Mouse (Mus musculus): ENCODE data around the gene Ccdc9b. TPM values are rescaled to one million over a fixed set of nuclear protein-coding genes. Genes with fewer than 3 reads are reported as not detected.
A peak's percentile ranks its signal among the peaks of the same experiment; 100 is the strongest.

The Ccdc9b gene
- polyA plus RNA-seq, 1 experiment = 3.5 TPM

DNA sequence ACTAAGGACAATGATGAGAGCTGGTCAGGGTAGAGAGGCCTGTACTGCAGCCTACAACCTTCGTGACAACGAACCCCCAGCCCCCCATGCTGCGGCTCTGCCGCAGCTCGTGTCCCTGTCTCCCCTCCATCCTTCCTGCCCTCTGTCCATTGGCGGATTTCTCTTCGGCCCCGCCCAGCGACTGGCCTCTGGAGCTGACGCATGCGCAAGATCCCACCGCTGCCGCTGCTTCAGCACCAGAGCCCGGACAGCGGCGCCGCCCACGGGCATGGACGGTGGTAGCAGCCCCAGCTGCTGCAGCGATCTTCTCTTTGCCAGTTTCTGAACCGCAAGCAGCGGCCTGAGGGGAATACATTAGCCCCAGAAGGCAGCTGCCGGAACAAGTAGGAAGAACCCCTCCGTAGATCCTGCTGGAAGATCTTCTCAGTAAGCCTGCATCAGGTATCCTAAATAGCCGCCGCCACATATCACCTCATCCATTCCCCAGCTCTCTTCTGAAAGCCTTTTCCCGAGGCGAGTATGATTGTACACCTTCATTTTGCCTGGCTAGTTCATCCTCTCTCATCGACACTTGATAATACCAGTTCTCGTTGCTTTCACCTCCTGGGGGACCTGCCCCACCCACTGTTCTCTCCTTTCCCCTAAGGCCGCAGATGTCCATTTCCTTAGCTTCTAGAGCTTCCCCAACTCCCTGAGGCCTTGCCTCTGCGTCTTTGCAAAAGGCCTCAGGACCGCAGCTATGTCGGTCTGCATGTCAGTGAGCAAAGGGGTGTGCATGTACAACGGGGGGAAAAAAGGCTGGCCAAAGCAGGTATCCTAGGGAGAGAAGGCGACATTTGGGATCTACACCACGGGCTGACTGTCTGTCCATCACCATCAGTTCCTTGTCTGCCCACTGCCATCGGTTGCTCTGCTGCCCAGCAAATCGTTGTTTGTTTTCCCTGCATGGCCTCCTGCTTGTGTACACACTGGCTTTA lies 17.3 kb upstream of the Ccdc9b start, which contains the start of gene Disp2:
Disp2 (plus strand) TSS at position 216 of the 977 bp plus-strand sequence.
- TF ChIP-seq POLR2A (IDR thresholded peaks at IDR 0.05; ENCODE audit: extremely low read depth, insufficient read depth, low read length) (peak; percentile 80; the same call in 1 of the 2 replicates), CTCF (IDR thresholded peaks at IDR 0.05; ENCODE audit: extremely low read depth, insufficient read depth, low read length) (no peak)
- peak within 1 kb of the TSS; percentile 81 for H3K4me3 ChIP-seq (ENCODE audit: insufficient read depth, low read length)
- H3K27ac ChIP-seq (ENCODE audit: insufficient read depth, low read length) = peak within 1 kb of the TSS; percentile 26
- peaks cover 2% of the 10 kb centered on the region for H3K4me1 ChIP-seq (ENCODE audit: control insufficient read depth, insufficient read depth, low read length)

DNA sequence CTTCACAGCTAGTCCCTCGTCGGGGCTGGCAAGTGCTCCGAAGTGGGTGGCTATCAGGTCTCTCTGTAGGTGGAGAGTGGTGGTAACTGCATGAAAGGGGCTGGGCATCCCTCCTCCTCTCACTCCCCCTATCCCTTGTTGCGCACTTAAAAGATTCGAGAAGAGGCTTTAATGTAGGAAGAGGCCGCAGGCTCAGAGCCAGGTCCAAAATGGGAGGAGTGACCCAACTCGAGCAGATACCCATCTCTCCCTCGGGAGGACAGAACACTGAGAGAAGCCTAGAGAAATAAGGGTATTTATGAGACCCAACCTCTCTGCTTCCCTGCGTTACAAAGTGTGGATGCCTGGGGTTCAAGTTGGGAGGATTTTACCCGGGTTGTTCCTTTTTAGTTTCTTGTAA lies 16.6 kb upstream of the Ccdc9b start:
- peaks cover 2% of the 10 kb centered on the region for H3K4me1 ChIP-seq (ENCODE audit: control insufficient read depth, insufficient read depth, low read length)
- H3K4me3 ChIP-seq (ENCODE audit: insufficient read depth, low read length) = peak overlapping the region; percentile 81
- H3K27ac ChIP-seq (ENCODE audit: insufficient read depth, low read length) = no peak overlapping the region; the same call in 1 of the 2 replicates
- no peak for TF ChIP-seq CTCF (IDR thresholded peaks at IDR 0.05; ENCODE audit: extremely low read depth, insufficient read depth, low read length)
- no peak for TF ChIP-seq POLR2A (IDR thresholded peaks at IDR 0.05; ENCODE audit: extremely low read depth, insufficient read depth, low read length)

DNA sequence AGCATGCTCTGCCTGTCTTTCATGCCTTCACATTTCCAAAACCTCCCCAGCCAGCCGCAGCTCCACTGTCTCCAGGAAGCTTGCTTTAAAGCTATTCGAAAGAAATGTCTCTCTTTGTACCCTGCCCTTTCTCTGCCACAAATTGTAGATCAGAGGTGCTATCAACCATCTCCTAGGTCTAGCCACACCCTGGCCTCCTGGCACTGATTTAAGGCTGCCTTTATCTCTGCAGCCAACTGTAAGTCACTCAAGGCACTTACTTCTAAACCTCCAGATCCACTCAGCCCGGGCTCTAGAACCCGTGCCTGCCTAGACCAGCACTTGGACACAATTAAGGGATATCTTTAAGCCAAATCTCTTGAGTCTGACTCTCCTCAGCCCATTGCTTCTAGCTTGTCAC lies 16.0 kb upstream of the Ccdc9b start:
- Histone ChIP-seq H3K4me1 (ENCODE audit: control insufficient read depth, insufficient read depth, low read length) (peaks cover 2% of the 10 kb centered on the region), H3K4me3 (ENCODE audit: insufficient read depth, low read length) (no peak overlapping the region), H3K27ac (ENCODE audit: insufficient read depth, low read length) (no peak overlapping the region)
- TF ChIP-seq POLR2A (IDR thresholded peaks at IDR 0.05; ENCODE audit: extremely low read depth, insufficient read depth, low read length) (no peak), CTCF (IDR thresholded peaks at IDR 0.05; ENCODE audit: extremely low read depth, insufficient read depth, low read length) (no peak)

DNA sequence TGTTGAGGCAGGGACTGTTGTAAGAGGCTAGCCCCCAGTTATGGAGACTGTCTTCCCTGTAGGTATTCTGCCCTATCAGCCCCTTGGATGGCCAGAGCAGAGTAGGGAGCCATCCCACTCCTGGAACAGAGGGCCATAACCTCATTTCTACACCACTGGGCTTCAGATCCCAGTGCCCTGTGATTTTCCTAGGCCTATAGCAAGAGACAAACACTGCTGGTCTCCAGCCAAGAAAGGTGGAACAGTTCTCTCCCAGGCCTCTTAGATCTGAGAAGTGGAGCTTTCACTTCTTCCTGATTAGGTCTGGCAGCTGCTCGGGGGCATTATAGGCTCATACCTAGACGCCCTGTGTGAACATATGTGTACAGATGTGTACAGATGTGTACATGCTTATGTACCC lies 13.8 kb upstream of the Ccdc9b start:
- Histone ChIP-seq H3K4me3 (ENCODE audit: insufficient read depth, low read length) (no peak overlapping the region), H3K4me1 (ENCODE audit: control insufficient read depth, insufficient read depth, low read length) (peaks cover 2% of the 10 kb centered on the region), H3K27ac (ENCODE audit: insufficient read depth, low read length) (no peak overlapping the region)
- no peak for TF ChIP-seq CTCF (IDR thresholded peaks at IDR 0.05; ENCODE audit: extremely low read depth, insufficient read depth, low read length)
- TF ChIP-seq POLR2A (IDR thresholded peaks at IDR 0.05; ENCODE audit: extremely low read depth, insufficient read depth, low read length) = no peak

DNA sequence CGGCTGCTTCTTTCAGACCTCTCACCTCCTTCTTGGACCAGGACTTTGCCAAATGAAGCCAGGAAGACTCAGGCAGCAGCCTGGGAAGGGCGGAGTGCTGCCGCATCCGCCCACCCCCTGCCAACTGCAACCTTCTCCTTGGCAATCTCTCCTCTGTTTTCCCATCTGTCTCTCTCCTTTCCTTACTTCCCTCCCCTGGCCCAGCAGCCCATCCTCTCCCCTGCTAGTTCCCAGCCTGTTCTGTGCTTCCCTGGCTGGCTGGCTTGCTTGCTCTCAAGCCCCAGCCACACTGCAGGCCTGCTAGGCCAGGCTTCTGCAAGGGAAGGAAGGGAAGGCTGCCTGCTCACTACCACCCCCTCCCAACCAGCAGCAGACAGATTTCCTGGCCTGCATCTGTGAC lies 13.4 kb upstream of the Ccdc9b start:
- no peak overlapping the region for H3K27ac ChIP-seq (ENCODE audit: insufficient read depth, low read length)
- no peak overlapping the region for H3K4me3 ChIP-seq (ENCODE audit: insufficient read depth, low read length)
- peaks cover 2% of the 10 kb centered on the region for H3K4me1 ChIP-seq (ENCODE audit: control insufficient read depth, insufficient read depth, low read length)
- TF ChIP-seq CTCF (IDR thresholded peaks at IDR 0.05; ENCODE audit: extremely low read depth, insufficient read depth, low read length) (no peak), POLR2A (IDR thresholded peaks at IDR 0.05; ENCODE audit: extremely low read depth, insufficient read depth, low read length) (no peak)

DNA sequence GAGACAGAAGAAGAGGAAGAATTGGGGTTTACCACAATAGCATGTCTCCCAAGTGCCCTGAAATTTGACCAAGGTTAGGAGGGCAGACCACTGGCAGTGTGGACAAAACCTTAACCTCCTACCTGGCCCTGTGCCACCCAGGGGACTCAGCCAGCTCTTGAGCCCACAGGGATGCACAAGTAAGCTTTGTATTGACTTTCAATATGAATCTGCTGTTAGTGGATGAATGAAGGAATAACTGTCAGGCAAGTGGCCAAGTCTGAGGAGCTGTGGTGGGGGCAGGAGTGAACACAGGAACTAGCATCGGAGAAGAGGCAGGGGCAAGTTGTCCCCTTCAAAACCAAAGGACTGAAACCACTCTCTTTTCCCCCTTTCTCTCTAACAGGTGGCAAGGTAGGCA lies 12.9 kb upstream of the Ccdc9b start:
- Histone ChIP-seq H3K4me1 (ENCODE audit: control insufficient read depth, insufficient read depth, low read length) (peaks cover 2% of the 10 kb centered on the region), H3K27ac (ENCODE audit: insufficient read depth, low read length) (no peak overlapping the region), H3K4me3 (ENCODE audit: insufficient read depth, low read length) (no peak overlapping the region)
- no peak for TF ChIP-seq POLR2A (IDR thresholded peaks at IDR 0.05; ENCODE audit: extremely low read depth, insufficient read depth, low read length)

DNA sequence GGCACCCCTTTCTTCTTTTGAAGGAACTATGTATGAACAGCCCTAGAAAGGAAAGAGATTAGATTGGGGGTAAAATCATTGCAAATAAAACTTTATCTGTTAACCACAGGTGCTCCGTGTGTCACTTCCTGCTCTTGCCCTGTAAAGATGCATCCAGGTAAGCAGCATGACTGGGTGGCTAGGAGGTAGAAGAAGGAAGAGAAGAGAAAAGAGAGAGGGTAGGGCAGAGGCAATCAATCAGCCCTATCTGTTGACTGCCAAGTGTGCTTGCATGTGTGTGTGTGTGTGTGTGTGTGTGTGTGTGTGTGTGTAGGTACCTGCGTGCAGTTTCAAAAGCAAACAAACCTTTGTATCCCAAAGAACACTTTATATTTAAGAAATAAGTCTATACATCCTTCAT lies 12.1 kb upstream of the Ccdc9b start:
- Histone ChIP-seq H3K27ac (ENCODE audit: insufficient read depth, low read length) (no peak overlapping the region), H3K4me1 (ENCODE audit: control insufficient read depth, insufficient read depth, low read length) (peaks cover 2% of the 10 kb centered on the region), H3K4me3 (ENCODE audit: insufficient read depth, low read length) (no peak overlapping the region)
- TF ChIP-seq POLR2A (IDR thresholded peaks at IDR 0.05; ENCODE audit: extremely low read depth, insufficient read depth, low read length) = no peak
- no peak for TF ChIP-seq CTCF (IDR thresholded peaks at IDR 0.05; ENCODE audit: extremely low read depth, insufficient read depth, low read length)

DNA sequence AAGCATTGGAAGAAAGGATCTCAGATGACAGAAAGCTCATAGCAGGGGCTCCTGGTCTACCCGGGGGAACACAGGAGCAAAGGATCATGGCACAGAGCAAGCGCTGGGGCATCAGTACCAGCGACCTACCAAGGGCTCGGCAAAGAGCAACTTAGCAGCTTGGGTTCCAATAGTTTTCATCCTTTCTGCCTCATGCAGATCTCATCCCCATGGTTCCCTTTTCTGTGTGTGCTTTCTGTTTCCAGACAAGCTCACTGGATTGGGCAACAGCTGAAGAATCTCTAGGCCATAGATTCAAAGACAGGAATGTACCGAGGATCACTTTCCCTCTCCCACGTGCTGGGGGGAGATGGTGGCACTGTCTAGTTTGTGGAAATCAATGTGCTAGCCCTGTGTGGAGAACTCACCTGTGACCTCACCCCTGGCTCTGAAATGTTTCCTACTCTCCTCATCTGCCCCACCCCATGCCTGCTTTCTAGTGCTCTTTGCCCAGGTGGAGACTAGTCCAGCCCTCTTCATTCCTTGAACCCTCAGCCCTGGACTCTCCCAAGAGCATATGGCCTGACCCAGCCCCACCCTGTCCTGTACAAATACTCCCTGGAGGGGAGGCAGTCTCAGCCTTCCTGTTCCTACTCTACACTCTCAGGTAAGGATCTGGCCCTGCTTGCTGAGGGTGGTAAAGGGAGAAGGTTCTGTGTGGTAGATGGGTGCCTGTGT lies 9.9 kb upstream of the Ccdc9b start, which contains the start of gene Phgr1:
Phgr1 (plus strand) TSS at position 612 of the 717 bp plus-strand sequence.
- TF ChIP-seq POLR2A (IDR thresholded peaks at IDR 0.05; ENCODE audit: extremely low read depth, insufficient read depth, low read length) = no peak
- no peak for TF ChIP-seq CTCF (IDR thresholded peaks at IDR 0.05; ENCODE audit: extremely low read depth, insufficient read depth, low read length)
- Histone ChIP-seq H3K27ac (ENCODE audit: insufficient read depth, low read length) (no peak within 1 kb of the TSS), H3K4me3 (ENCODE audit: insufficient read depth, low read length) (no peak within 1 kb of the TSS), H3K4me1 (ENCODE audit: control insufficient read depth, insufficient read depth, low read length) (no peaks in the 10 kb centered on the region)

Measured in cortical plate, adult 2 months (tissue).